Mouse (Mus musculus): ENCODE data around the gene Ttc19. TPM values are rescaled to one million over a fixed set of nuclear protein-coding genes. Genes with fewer than 3 reads are reported as not detected.
A peak's percentile ranks its signal among the peaks of the same experiment; 100 is the strongest.

Ttc19 gene
- polyA plus RNA-seq (2015; fragmentation: Nextera tagmentation; extraction: Ambion mirVana) = 3.2 and 3.4 TPM in 2 replicates

DNA sequence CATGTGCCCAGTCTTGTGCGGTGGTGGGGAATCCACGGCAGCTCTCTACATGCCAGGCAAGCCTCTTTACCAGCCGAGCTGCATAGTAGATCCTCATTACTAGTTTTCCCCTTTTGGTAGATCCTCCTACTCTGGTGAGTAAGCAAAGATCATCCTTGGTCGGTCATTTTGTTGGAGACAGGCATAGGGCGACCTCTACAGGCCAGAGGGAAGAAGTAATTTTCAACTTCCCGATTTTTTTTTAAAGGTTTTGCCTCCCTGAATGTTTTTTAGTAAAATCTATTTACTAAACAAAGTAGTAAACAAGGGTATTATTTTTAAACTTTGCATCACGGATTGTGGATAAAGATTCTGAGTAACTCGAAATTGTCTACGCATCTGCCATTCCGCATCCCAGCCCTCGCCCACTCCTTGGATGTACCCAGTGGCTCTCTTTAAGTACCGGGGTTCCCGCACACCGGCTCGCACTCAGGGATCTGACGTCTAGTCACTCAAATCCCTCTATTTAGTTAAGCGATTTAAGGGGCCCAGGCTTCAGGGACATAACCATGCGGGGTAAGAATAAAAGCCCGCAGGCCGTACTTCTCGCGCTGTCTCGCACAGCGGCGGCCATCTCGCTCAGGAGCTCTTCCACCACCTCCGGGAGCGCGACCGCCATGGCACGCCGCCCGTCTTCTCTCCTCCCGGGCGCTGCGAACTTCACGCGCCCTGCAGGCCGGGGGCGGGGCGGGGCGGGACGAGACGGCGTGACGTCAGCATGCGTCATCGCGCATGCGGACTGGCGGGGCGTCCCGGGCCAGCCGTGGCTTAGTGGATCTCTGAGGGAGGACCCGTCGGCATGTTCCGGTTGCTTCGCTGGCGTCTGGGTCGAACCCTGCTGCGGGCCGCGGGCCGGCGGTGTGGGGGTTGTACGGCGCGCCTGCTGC is at the start of gene Ttc19, which contains the start of gene Zswim7:
Ttc19 (plus strand) TSS at position 799 of the 926 bp plus-strand sequence.
Zswim7 (minus strand) TSS at position 701 of the 926 bp plus-strand sequence.
- Histone ChIP-seq H3K27me3 (ENCODE audit: control insufficient read depth, insufficient read depth, low read depth, low read length) (no peaks in the 10 kb centered on the region), H3K9ac (ENCODE audit: low read depth, low read length) (peak within 1 kb of the TSS; percentile 81), H3K4me3 (ENCODE audit: low read depth, low read length) (peak within 1 kb of the TSS; percentile 87), H3K9me3 (replicated peaks; ENCODE audit: control insufficient read depth, low read length) (no peaks in the 10 kb centered on the region), H3K36me3 (ENCODE audit: control insufficient read depth, insufficient read depth) (no peaks in the 10 kb centered on the region), H3K4me2 (ENCODE audit: low read depth, low read length) (peak within 1 kb of the TSS; percentile 98), H3K27ac (ENCODE audit: low read length) (peak within 1 kb of the TSS; percentile 91), H3K4me1 (ENCODE audit: control insufficient read depth, low read depth, low read length) (peaks cover 18% of the 10 kb centered on the region)
- ATAC-seq (ENCODE audit: low read depth) = peak; percentile 96
- 0% methylated on average over 61 of the region's 68 CpGs for WGBS (ENCODE audit: insufficient replicate concordance)

DNA sequence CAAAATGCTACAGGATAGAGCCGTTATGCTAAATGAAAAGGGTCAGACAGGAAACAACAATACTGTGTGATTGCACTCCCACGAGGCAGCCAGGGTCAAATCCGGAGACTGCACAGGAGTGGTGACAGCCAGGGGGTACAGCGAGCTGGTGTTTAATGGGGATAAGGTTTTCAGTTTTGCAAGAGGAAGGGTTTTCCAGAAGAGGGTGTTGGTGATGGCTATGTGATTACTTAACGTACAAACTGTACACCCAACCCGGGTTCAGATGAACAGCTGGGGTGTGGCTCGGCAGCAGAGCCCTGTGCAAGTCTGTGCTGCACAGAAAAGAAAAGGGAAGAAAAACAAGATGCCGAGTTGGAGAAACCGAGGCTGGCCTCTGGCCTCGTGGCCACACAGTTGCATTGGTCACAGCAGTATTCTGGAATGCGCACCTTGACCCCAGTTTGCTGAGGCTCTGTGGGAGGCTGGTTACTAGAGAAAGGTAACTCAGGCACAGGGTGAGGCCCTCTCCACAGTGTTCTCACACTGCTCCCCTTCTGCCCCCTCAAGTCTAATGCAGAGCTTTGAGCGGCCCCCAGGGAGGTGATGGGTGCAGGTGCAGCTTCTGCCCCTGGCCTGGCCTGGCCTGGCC is 40.5 kb upstream of the Ttc19 start:
- Histone ChIP-seq H3K27ac (ENCODE audit: low read length) (no peak overlapping the region), H3K4me2 (ENCODE audit: low read depth, low read length) (no peak overlapping the region), H3K36me3 (ENCODE audit: control insufficient read depth, insufficient read depth) (no peaks in the 10 kb centered on the region), H3K27me3 (ENCODE audit: control insufficient read depth, insufficient read depth, low read depth, low read length) (no peaks in the 10 kb centered on the region; the same call in 1 of the 2 replicates), H3K4me3 (ENCODE audit: low read depth, low read length) (no peak overlapping the region), H3K9ac (ENCODE audit: low read depth, low read length) (no peak overlapping the region), H3K4me1 (ENCODE audit: control insufficient read depth, low read depth, low read length) (no peaks in the 10 kb centered on the region; the same call in none of the 2 replicates), H3K9me3 (replicated peaks; ENCODE audit: control insufficient read depth, low read length) (no peaks in the 10 kb centered on the region)
- no peak for ATAC-seq (ENCODE audit: low read depth)
- WGBS (ENCODE audit: insufficient replicate concordance) = 46% methylated on average over 12 of the region's 12 CpGs

DNA sequence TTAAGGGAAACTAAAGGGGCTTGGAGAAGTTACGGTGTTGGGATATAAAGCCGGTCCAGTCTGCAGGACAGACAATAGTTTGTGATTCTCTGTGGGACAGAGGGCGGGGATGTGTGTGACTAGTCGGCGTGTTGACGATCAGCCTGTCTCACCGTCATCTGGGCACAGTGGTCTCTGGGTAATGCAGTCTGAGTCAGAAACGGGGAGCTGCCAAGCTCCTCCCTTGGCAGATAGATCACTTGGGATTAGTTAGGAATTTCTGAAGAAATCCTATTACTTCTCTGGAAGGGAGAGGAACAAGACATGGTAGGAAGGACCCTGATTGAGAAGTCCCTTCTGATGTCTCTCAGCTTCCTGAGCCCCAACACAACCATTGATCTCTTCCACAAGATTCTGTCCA is 37.4 kb upstream of the Ttc19 start:
- Histone ChIP-seq H3K27me3 (ENCODE audit: control insufficient read depth, insufficient read depth, low read depth, low read length) (peaks cover 16% of the 10 kb centered on the region), H3K27ac (ENCODE audit: low read length) (no peak overlapping the region), H3K9me3 (replicated peaks; ENCODE audit: control insufficient read depth, low read length) (no peaks in the 10 kb centered on the region), H3K4me2 (ENCODE audit: low read depth, low read length) (no peak overlapping the region), H3K9ac (ENCODE audit: low read depth, low read length) (no peak overlapping the region), H3K4me3 (ENCODE audit: low read depth, low read length) (no peak overlapping the region), H3K4me1 (ENCODE audit: control insufficient read depth, low read depth, low read length) (peaks cover 5% of the 10 kb centered on the region), H3K36me3 (ENCODE audit: control insufficient read depth, insufficient read depth) (no peaks in the 10 kb centered on the region)
- WGBS (ENCODE audit: insufficient replicate concordance) = 64% methylated on average over 8 of the region's 8 CpGs
- ATAC-seq (ENCODE audit: low read depth) = no peak

DNA sequence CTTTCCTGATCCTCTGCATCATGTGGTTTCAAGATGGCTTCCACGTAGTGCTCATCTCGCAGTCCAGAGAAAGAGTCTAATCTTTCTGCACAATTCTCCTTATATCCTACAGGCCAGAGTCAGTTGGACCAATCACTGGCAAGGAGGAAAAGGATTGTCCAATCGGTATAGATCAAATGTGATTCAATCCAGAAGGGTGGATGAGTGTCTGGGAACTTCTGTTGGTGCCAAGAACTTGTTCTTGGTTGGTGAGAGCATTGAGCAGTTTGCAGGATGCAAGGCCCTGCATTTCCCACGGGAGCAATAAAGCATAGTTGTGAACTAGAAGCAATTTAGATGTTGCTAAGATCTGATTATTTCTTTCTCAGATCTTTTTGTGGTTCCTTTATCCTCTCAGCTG is 36.8 kb upstream of the Ttc19 start:
- H3K9ac ChIP-seq (ENCODE audit: low read depth, low read length) = no peak overlapping the region

DNA sequence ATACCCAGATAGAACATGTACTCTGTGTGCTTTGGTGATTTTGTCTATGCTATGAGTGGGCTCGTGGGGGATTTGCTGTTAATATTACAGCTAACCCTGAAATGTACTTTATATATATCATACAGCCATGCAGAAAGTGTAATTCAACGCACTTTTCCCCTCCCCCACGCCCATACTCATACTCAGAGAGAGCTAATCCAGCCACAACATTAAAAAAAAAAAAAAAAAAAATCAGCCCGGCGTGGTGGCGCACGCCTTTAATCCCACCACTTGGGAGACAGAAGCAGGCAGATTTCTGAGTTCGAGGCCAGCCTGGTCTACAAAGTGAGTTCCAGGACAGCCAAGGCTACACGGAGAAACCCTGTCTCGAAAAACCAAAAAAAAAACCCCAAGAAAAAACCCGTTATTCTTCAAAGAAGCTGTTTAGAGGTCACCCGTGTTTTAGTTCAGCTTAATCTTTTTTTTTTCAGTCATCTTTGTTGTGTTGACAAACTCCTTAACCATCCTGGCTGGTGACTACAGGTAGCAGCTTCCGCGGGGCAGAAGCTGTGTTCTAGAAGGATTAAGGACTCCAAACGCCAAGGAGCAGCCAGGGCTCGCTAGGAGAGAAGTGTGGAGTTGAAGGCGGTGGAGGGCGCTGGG is 33.4 kb upstream of the Ttc19 start:
- Histone ChIP-seq H3K27me3 (ENCODE audit: control insufficient read depth, insufficient read depth, low read depth, low read length) (peaks cover 45% of the 10 kb centered on the region), H3K4me1 (ENCODE audit: control insufficient read depth, low read depth, low read length) (peaks cover 7% of the 10 kb centered on the region), H3K9me3 (replicated peaks; ENCODE audit: control insufficient read depth, low read length) (no peaks in the 10 kb centered on the region), H3K36me3 (ENCODE audit: control insufficient read depth, insufficient read depth) (no peaks in the 10 kb centered on the region), H3K9ac (ENCODE audit: low read depth, low read length) (no peak overlapping the region), H3K27ac (ENCODE audit: low read length) (no peak overlapping the region), H3K4me2 (ENCODE audit: low read depth, low read length) (peak overlapping the region; percentile 91), H3K4me3 (ENCODE audit: low read depth, low read length) (peak overlapping the region; percentile 61)
- 25% methylated on average over 18 of the region's 18 CpGs for WGBS (ENCODE audit: insufficient replicate concordance)
- no peak for ATAC-seq (ENCODE audit: low read depth)

More for the DNA sequence above, 36.8 kb upstream of the Ttc19 start:
- 63% methylated on average over 4 of the region's 4 CpGs for WGBS (ENCODE audit: insufficient replicate concordance)
- ATAC-seq (ENCODE audit: low read depth) = no peak
- Histone ChIP-seq H3K4me3 (ENCODE audit: low read depth, low read length) (no peak overlapping the region), H3K9me3 (replicated peaks; ENCODE audit: control insufficient read depth, low read length) (no peaks in the 10 kb centered on the region), H3K27me3 (ENCODE audit: control insufficient read depth, insufficient read depth, low read depth, low read length) (peaks cover 22% of the 10 kb centered on the region), H3K4me1 (ENCODE audit: control insufficient read depth, low read depth, low read length) (peaks cover 7% of the 10 kb centered on the region), H3K36me3 (ENCODE audit: control insufficient read depth, insufficient read depth) (no peaks in the 10 kb centered on the region), H3K4me2 (ENCODE audit: low read depth, low read length) (no peak overlapping the region), H3K27ac (ENCODE audit: low read length) (no peak overlapping the region)

DNA sequence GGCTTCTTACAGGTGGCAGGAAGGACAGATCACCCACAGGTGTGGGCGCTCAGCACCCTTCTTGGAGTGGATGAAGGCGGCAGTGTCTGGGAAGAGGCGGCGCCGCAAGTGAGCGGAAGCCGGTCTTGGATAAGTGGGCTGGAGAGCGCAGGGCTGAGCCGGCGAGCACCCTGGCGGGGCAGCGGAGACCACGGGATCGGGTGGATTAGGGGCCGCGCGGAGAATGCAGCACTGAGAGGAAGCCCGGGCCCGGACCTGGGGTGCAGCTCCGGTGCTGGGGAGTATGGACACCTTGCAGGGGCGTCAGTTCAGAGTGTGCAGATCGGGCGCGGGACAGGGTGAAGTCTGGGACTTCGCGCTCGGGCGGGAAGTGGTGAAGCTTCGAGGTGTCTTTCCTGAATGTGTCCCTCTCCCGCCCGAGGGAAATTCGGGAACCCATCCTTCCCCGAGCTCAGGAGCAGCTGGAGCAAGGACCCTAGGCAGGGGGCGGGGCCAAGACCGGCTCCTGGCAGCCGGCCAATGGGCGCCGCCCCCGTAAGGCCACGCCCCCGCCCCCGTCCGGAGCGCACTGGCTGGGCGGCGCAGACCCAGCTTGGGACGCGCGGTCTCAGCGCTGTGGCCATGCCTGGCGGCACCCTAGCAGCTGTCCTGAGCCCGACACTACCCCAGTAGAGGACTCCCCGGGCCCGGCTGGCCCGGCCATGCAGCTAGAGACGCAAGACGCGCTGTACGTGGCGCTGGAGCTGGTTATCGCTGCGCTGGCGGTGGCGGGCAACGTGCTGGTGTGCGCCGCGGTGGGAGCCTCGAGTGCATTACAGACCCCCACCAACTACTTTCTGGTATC is 32.6 kb upstream of the Ttc19 start, which contains the start of gene Adora2b:
Adora2b (plus strand) TSS at position 584 of the 844 bp plus-strand sequence.
- no peak within 1 kb of the TSS for H3K9ac ChIP-seq (ENCODE audit: low read depth, low read length)
- WGBS (ENCODE audit: insufficient replicate concordance) = under 1% methylated on average over 69 of the region's 69 CpGs
- peak within 1 kb of the TSS; percentile 61 for H3K4me3 ChIP-seq (ENCODE audit: low read depth, low read length)
- ATAC-seq (ENCODE audit: low read depth) = peak; percentile 79
- no peak within 1 kb of the TSS for H3K27ac ChIP-seq (ENCODE audit: low read length)
- peaks cover 7% of the 10 kb centered on the region for H3K4me1 ChIP-seq (ENCODE audit: control insufficient read depth, low read depth, low read length)
- H3K36me3 ChIP-seq (ENCODE audit: control insufficient read depth, insufficient read depth) = no peaks in the 10 kb centered on the region
- peaks cover 45% of the 10 kb centered on the region for H3K27me3 ChIP-seq (ENCODE audit: control insufficient read depth, insufficient read depth, low read depth, low read length)
- peak within 1 kb of the TSS; percentile 91 for H3K4me2 ChIP-seq (ENCODE audit: low read depth, low read length)
- no peaks in the 10 kb centered on the region for H3K9me3 ChIP-seq (replicated peaks; ENCODE audit: control insufficient read depth, low read length)

DNA sequence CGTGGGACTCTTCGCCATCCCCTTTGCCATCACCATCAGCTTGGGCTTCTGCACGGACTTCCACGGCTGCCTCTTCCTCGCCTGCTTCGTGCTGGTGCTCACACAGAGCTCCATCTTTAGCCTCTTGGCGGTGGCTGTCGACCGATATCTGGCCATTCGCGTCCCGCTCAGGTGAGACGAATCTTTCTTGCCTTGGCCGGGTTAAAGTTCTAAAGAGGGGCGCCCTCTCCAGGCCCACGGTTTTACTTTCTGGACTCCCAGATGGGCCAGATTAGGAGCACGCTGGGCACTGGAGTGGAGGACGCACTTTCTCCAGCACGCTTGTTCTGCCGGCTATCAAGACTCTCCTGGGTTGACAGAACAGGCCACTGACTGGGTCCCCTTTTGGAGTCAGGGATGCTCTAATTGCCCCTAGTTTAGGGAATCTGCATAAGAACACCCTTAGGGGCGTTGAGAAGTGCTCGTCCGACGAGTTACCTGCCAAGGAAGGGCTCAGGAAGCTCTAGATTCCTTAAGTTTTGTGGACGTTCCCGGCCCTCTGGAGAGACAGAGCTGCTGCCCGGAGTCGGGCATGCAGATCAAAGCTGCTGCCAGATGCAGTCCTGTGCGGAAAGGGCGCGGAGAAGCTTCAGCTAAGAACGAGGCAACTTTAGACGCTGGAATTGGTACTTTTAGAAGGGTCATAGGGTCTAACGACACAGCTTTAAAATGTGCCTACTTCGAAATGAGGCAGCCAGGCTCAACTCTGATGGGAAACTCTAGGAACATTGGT is 31.8 kb upstream of the Ttc19 start:
- Histone ChIP-seq H3K4me2 (ENCODE audit: low read depth, low read length) (peak overlapping the region; percentile 91), H3K36me3 (ENCODE audit: control insufficient read depth, insufficient read depth) (no peaks in the 10 kb centered on the region), H3K9me3 (replicated peaks; ENCODE audit: control insufficient read depth, low read length) (no peaks in the 10 kb centered on the region), H3K4me1 (ENCODE audit: control insufficient read depth, low read depth, low read length) (peaks cover 7% of the 10 kb centered on the region), H3K4me3 (ENCODE audit: low read depth, low read length) (peak overlapping the region; percentile 61), H3K27ac (ENCODE audit: low read length) (no peak overlapping the region), H3K9ac (ENCODE audit: low read depth, low read length) (no peak overlapping the region), H3K27me3 (ENCODE audit: control insufficient read depth, insufficient read depth, low read depth, low read length) (peaks cover 45% of the 10 kb centered on the region)
- no peak for ATAC-seq (ENCODE audit: low read depth)
- 6% methylated on average over 35 of the region's 35 CpGs for WGBS (ENCODE audit: insufficient replicate concordance)
